Mouse (Mus musculus) midbrain, embryonic 14.5 days (tissue): ENCODE results near the gene Dhx8. TPM values are rescaled to one million over a fixed set of nuclear protein-coding genes. Genes with fewer than 3 reads are reported as not detected.

ENCODE experiments used
- ATAC-seq: fragments of 200-750 bp; cut with Nextera tagmentation; 2 replicates; pipeline ENCODE4 v1.8.0; 2017; ENCODE audit warnings: moderate number of reproducible peaks, moderate library complexity; ENCODE audit not compliant: low FRiP score, low TSS enrichment
- DNase-seq: peaks from one replicate; pipeline ENCODE4 v3.0.0-alpha.2; 2015
- H3K27ac ChIP-seq: fragments of 300-500 bp; sonication (generic); replicated peaks from 2 replicates; pipeline ENCODE4 v1.5.1; 2014; ENCODE audit warnings: mild to moderate bottlenecking, low read depth, low read length, moderate library complexity
- H3K27me3 ChIP-seq: fragments of 300-500 bp; sonication (generic); 2 replicates; pipeline ENCODE4 v1.6.1; 2014; ENCODE audit warnings: low read length, control low read depth, mixed read lengths; ENCODE audit not compliant: control insufficient read depth, insufficient read depth
- H3K36me3 ChIP-seq: fragments of 300-500 bp; sonication (generic); 2 replicates; pipeline ENCODE4 v1.6.1; 2014; ENCODE audit warnings: low read length, control low read depth; ENCODE audit not compliant: control insufficient read depth, insufficient read depth
- H3K4me1 ChIP-seq: fragments of 300-500 bp; sonication (generic); 2 replicates; pipeline ENCODE4 v1.6.1; 2014; ENCODE audit warnings: mild to moderate bottlenecking, antibody characterized with exemption, low read length, control low read depth; ENCODE audit not compliant: control insufficient read depth, insufficient read depth
- H3K4me2 ChIP-seq: fragments of 300-500 bp; sonication (generic); 2 replicates; pipeline ENCODE4 v1.6.1; 2014; ENCODE audit warnings: mild to moderate bottlenecking, low read length, moderate library complexity
- H3K4me3 ChIP-seq: fragments of 300-500 bp; sonication (generic); replicated peaks from 2 replicates; pipeline ENCODE4 v1.5.1; 2014; ENCODE audit warnings: low read depth, low read length
- H3K9ac ChIP-seq: fragments of 300-500 bp; sonication (generic); replicated peaks from 2 replicates; pipeline ENCODE4 v1.6.1; 2014; ENCODE audit warnings: mild to moderate bottlenecking, low read length, moderate library complexity
- H3K9me3 ChIP-seq: fragments of 300-500 bp; sonication (generic); 2 replicates; pipeline ENCODE4 v1.6.1; 2016; ENCODE audit warnings: low read length, control low read depth, mixed read lengths; ENCODE audit not compliant: control insufficient read depth
- WGBS: fragments of 180-500 bp; shearing (Covaris S2); extraction: QIAGEN DNeasy Blood & Tissue Kit; methylation state at CpG from one replicate; pipeline ENCODE4 v1.1.7; 2014; 5-methylcytosine and 5-hydroxymethylcytosine counted together
- polyA plus RNA-seq: library from polyadenylated mRNA; unstranded; fragments of >200 nt; fragmentation: Nextera tagmentation; extraction: Ambion mirVana; gene quantifications from 2 replicates; pipeline ENCODE4 v1.2.1, GENCODE M21; 2014

Gene Dhx8
- polyA plus RNA-seq, 1 experiment from 2014 or later, result 35.4 TPM

GRCm38 (mm10) chr11:101719986-101720520, 12.7 kb upstream of the Dhx8 start:
- ATAC-seq (no peak), DNase-seq (no peak)
- H3K4me3 ChIP-seq, result no peak overlapping the region
- H3K27me3 ChIP-seq, result no peaks in the 10 kb centered on the region
- H3K4me1 ChIP-seq, result 0 out of 2 replicates have a peak, but pooled peaks cover 4% of the 10 kb centered on the region
- H3K9me3 ChIP-seq, result no peaks in the 10 kb centered on the region
- H3K27ac ChIP-seq, result no peak overlapping the region
- no peaks in the 10 kb centered on the region for H3K36me3 ChIP-seq
- H3K9ac ChIP-seq, result no peak overlapping the region
- 85% methylated on average over 21 of the region's 21 CpGs for WGBS
- no peak overlapping the region for H3K4me2 ChIP-seq

GRCm38 (mm10) chr11:101725043-101725442, 7.7 kb upstream of the Dhx8 start:
- Histone ChIP-seq H3K4me3 (no peak overlapping the region), H3K4me1 (no peaks in the 10 kb centered on the region), H3K36me3 (no peaks in the 10 kb centered on the region), H3K27me3 (no peaks in the 10 kb centered on the region), H3K9ac (no peak overlapping the region), H3K4me2 (no peak overlapping the region), H3K9me3 (no peaks in the 10 kb centered on the region), H3K27ac (no peak overlapping the region)
- ATAC-seq, result no peak
- DNase-seq, result no peak
- WGBS, result 84% methylated on average over 8 of the region's 8 CpGs

GRCm38 (mm10) chr11:101726765-101727164, 6.0 kb upstream of the Dhx8 start:
- no peak for ATAC-seq
- DNase-seq, result peak; percentile 2

GRCm38 (mm10) chr11:101729308-101729707, 3.4 kb upstream of the Dhx8 start:
- H3K4me3 ChIP-seq, result no peak overlapping the region
- no peak overlapping the region for H3K4me2 ChIP-seq
- no peaks in the 10 kb centered on the region for H3K36me3 ChIP-seq
- no peak for DNase-seq
- no peak overlapping the region for H3K9ac ChIP-seq
- ATAC-seq, result no peak
- no peaks in the 10 kb centered on the region for H3K9me3 ChIP-seq
- no peaks in the 10 kb centered on the region for H3K27me3 ChIP-seq
- H3K4me1 ChIP-seq, result peaks cover 7% of the 10 kb centered on the region
- no peak overlapping the region for H3K27ac ChIP-seq
- WGBS, result 74% methylated on average over 3 of the region's 3 CpGs

More at GRCm38 (mm10) chr11:101726765-101727164, 6.0 kb upstream of the Dhx8 start:
- Histone ChIP-seq H3K4me1 (no peaks in the 10 kb centered on the region), H3K27ac (no peak overlapping the region), H3K4me3 (no peak overlapping the region), H3K36me3 (no peaks in the 10 kb centered on the region), H3K27me3 (no peaks in the 10 kb centered on the region), H3K9me3 (no peaks in the 10 kb centered on the region), H3K9ac (no peak overlapping the region; the same call in 1 of the 2 replicates), H3K4me2 (no peak overlapping the region)
- WGBS, result 28% methylated on average over 2 of the region's 2 CpGs

- Histone ChIP-seq H3K27me3 (no peaks in the 10 kb centered on the region), H3K4me2 (peak overlapping the region; percentile 87), H3K9me3 (no peaks in the 10 kb centered on the region), H3K9ac (peak overlapping the region; percentile 66), H3K27ac (no peak overlapping the region), H3K4me3 (peak overlapping the region; percentile 74), H3K36me3 (peaks cover 42% of the 10 kb centered on the region), H3K4me1 (peaks cover 7% of the 10 kb centered on the region)
- no peak for ATAC-seq
- WGBS, result 33% methylated on average over 9 of the region's 9 CpGs
- no peak for DNase-seq
Observed at GRCm38 (mm10) chr11:101733596-101733995, 877 bp downstream of the Dhx8 start.

- WGBS, result 96% methylated on average over 8 of the region's 8 CpGs
- Histone ChIP-seq H3K4me3 (no peak overlapping the region), H3K36me3 (peaks cover 95% of the 10 kb centered on the region), H3K9me3 (no peaks in the 10 kb centered on the region), H3K9ac (no peak overlapping the region), H3K4me2 (no peak overlapping the region), H3K27me3 (no peaks in the 10 kb centered on the region), H3K27ac (no peak overlapping the region), H3K4me1 (no peaks in the 10 kb centered on the region)
- no peak for DNase-seq
- no peak for ATAC-seq
Observed at GRCm38 (mm10) chr11:101756616-101757015, 23.9 kb downstream of the Dhx8 start.

GRCm38 (mm10) chr11:101757366-101757765, 24.6 kb downstream of the Dhx8 start:
- H3K4me3 ChIP-seq, result no peak overlapping the region
- ATAC-seq, result no peak
- no peaks in the 10 kb centered on the region for H3K9me3 ChIP-seq
- no peaks in the 10 kb centered on the region for H3K27me3 ChIP-seq
- H3K9ac ChIP-seq, result no peak overlapping the region
- H3K4me1 ChIP-seq, result no peaks in the 10 kb centered on the region
- H3K4me2 ChIP-seq, result no peak overlapping the region
- DNase-seq, result no peak
- WGBS, result 95% methylated on average over 8 of the region's 8 CpGs
- no peak overlapping the region for H3K27ac ChIP-seq
- peaks cover 95% of the 10 kb centered on the region for H3K36me3 ChIP-seq

GRCm38 (mm10) chr11:101758431-101758830, 25.7 kb downstream of the Dhx8 start:
- WGBS, result 75% methylated on average over 5 of the region's 5 CpGs
- Histone ChIP-seq H3K9me3 (no peaks in the 10 kb centered on the region), H3K4me2 (no peak overlapping the region), H3K36me3 (peaks cover 93% of the 10 kb centered on the region), H3K9ac (no peak overlapping the region), H3K27me3 (no peaks in the 10 kb centered on the region), H3K4me3 (no peak overlapping the region), H3K27ac (no peak overlapping the region), H3K4me1 (no peaks in the 10 kb centered on the region)
- no peak for ATAC-seq
- DNase-seq, result peak; percentile 41

- H3K9me3 ChIP-seq, result no peaks in the 10 kb centered on the region
- peaks cover 93% of the 10 kb centered on the region for H3K36me3 ChIP-seq
- H3K4me2 ChIP-seq, result no peak overlapping the region
- no peaks in the 10 kb centered on the region for H3K4me1 ChIP-seq
- H3K9ac ChIP-seq, result no peak overlapping the region
- DNase-seq (no peak), ATAC-seq (no peak)
- no peak overlapping the region for H3K27ac ChIP-seq
- no peak overlapping the region for H3K4me3 ChIP-seq
- H3K27me3 ChIP-seq, result no peaks in the 10 kb centered on the region
- 97% methylated on average over 3 of the region's 3 CpGs for WGBS
Observed at GRCm38 (mm10) chr11:101759530-101759929, 26.8 kb downstream of the Dhx8 start.
